Mouse (Mus musculus) forebrain, embryonic 12.5 days (tissue): Measurements from ENCODE around the gene Bmp15. TPM values are rescaled to one million over a fixed set of nuclear protein-coding genes. Genes with fewer than 3 reads are reported as not detected.

Experiments
- ATAC-seq: fragments of 200-750 bp; cut with Nextera tagmentation; 2 replicates; pipeline ENCODE4 v1.8.0; 2017; ENCODE audit warnings: moderate TSS enrichment; ENCODE audit not compliant: low FRiP score
- H3K27ac ChIP-seq: fragments of 300-500 bp; sonication (generic); 2 replicates; pipeline ENCODE4 v1.5.1; 2016; ENCODE audit warnings: mild to moderate bottlenecking
- H3K27me3 ChIP-seq: fragments of 300-500 bp; sonication (generic); 2 replicates; pipeline ENCODE4 v1.6.1; 2016; ENCODE audit warnings: mild to moderate bottlenecking
- H3K36me3 ChIP-seq: fragments of 300-500 bp; sonication (generic); replicated peaks from 2 replicates; pipeline ENCODE4 v1.6.1; 2016; ENCODE audit warnings: mild to moderate bottlenecking
- H3K4me1 ChIP-seq: fragments of 300-500 bp; sonication (generic); 2 replicates; pipeline ENCODE4 v1.6.1; 2016
- H3K4me2 ChIP-seq: fragments of 300-500 bp; sonication (generic); 2 replicates; pipeline ENCODE4 v1.6.1; 2016; ENCODE audit warnings: mild to moderate bottlenecking, moderate library complexity
- H3K4me3 ChIP-seq: fragments of 300-500 bp; sonication (generic); replicated peaks from 2 replicates; pipeline ENCODE4 v1.5.1; 2016; ENCODE audit warnings: mild to moderate bottlenecking
- H3K9ac ChIP-seq: fragments of 300-500 bp; sonication (generic); 2 replicates; pipeline ENCODE4 v1.6.1; 2016; ENCODE audit warnings: mild to moderate bottlenecking
- H3K9me3 ChIP-seq: fragments of 300-500 bp; sonication (generic); 2 replicates; pipeline ENCODE4 v1.6.1; 2016
- WGBS: fragments of 180-500 bp; shearing (Covaris S2); methylation state at CpG from one replicate; pipeline ENCODE4 v1.1.7; 2016; 5-methylcytosine and 5-hydroxymethylcytosine counted together
- polyA plus RNA-seq: library from polyadenylated mRNA; unstranded; fragments of >200 nt; fragmentation: Nextera tagmentation; extraction: Ambion mirVana; gene quantifications from 2 replicates; pipeline ENCODE4 v1.2.1, GENCODE M21; 2016

Bmp15 gene
- polyA plus RNA-seq = 0.10 TPM in 1 of 2 replicates, not detected in the other

DNA sequence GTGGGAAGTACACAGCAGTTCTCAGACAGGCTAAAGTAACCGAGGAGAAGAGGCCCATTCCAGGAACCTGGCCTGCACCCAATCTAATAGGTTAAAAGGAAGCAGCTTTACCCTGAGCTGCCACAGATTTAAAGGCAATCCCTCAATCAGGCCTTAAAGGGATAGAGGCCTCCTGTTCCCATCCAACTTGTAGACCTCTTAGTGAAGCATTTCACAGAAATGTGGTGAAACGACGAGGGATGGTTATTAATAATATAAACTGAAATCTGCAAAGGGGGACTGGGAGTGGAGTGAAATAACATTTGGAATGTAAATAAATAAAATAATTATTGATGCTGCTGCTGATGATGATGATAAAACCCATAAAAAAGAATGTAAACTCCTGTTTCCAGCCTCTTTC is at the start of gene Bmp15:
Gene Bmp15 (minus strand): TSS at position 101 of the 400 bp plus-strand sequence.
- Histone ChIP-seq H3K9me3 (no peaks in the 10 kb centered on the region), H3K36me3 (no peaks in the 10 kb centered on the region), H3K4me3 (no peak within 1 kb of the TSS), H3K4me2 (no peak within 1 kb of the TSS), H3K4me1 (no peaks in the 10 kb centered on the region), H3K9ac (no peak within 1 kb of the TSS), H3K27me3 (no peaks in the 10 kb centered on the region), H3K27ac (no peak within 1 kb of the TSS)
- no peak for ATAC-seq
- WGBS = 85% methylated on average over 3 of the region's 3 CpGs

DNA sequence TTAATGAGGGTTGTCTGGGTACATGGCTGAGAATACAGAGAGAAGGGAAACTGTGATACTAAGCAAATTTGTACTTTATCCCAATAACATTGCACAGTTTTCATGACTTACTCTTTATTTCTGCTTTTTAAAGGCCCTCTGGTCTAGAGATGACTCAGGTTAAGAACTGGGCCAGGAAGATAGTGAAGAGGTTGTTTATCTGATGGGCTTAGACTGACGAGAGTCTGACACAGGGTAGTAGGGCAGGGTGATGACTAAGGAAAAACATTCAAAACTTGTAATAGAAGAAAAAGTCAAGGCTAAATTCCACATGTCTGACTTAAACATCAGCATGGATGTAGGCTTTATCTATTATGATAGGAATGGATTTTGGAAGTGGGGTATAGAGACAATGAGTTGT is 48.3 kb upstream of the Bmp15 start:
- WGBS = 85% methylated on average over 1 of the region's 1 CpGs
- H3K27me3 ChIP-seq = no peaks in the 10 kb centered on the region
- H3K4me3 ChIP-seq = no peak overlapping the region
- H3K4me2 ChIP-seq = no peak overlapping the region
- no peak overlapping the region for H3K27ac ChIP-seq
- no peak overlapping the region for H3K9ac ChIP-seq
- H3K9me3 ChIP-seq = no peaks in the 10 kb centered on the region
- H3K36me3 ChIP-seq = no peaks in the 10 kb centered on the region
- H3K4me1 ChIP-seq = no peaks in the 10 kb centered on the region
- ATAC-seq = no peak

DNA sequence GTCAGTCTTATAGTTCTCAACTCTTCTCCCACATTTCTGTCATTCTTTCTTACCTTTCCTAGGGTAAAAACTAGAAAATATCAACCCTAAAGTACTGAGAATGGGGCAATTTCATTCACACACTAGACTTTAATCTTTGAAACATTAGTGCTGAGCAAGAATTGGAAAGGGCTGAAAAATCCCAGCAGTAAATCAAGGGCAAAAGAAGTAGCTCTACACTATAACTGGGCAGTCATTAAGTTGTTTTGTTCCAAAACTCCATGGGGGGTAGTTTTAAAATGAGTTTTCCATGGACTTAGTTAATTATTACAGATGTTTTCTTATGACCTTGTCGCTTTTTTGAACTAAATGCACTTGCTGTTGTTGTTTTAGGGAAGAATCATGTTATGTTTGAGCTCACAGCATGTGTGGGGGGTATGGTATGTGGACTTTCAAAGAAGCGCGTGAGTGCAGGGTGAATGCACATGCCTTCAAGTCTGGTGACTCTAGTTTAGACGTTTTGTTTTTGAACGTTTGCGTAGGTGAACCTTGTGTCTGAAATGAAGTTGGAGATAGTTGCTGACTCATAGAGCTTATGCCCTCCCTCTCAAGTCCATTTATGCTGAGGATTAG is 37.1 kb upstream of the Bmp15 start:
- Histone ChIP-seq H3K4me3 (no peak overlapping the region), H3K4me2 (no peak overlapping the region), H3K27ac (no peak overlapping the region), H3K27me3 (no peaks in the 10 kb centered on the region), H3K9ac (no peak overlapping the region), H3K4me1 (no peaks in the 10 kb centered on the region), H3K36me3 (no peaks in the 10 kb centered on the region), H3K9me3 (no peaks in the 10 kb centered on the region)
- WGBS = 66% methylated on average over 6 of the region's 6 CpGs
- no peak for ATAC-seq

DNA sequence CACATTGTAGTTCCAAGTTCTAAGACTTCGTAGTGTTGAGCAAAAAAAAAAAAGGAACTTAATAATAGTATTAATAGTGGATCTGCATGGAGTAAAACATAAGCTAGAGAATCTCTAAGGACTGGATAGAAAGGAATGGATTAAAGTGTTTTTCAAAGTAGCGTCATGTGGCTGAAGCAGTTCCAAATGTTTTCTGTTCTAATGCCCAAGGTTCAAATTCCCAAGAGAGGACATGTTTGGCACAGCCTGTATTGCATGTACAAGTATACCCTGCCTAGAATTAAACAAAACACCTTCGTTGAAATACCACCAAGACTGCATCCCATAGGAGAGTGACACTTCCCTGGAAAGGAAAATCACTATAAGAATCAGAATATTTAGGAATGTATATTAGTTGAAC is 36.4 kb upstream of the Bmp15 start:
- no peaks in the 10 kb centered on the region for H3K36me3 ChIP-seq
- no peak overlapping the region for H3K27ac ChIP-seq
- no peaks in the 10 kb centered on the region for H3K4me1 ChIP-seq
- H3K4me2 ChIP-seq = no peak overlapping the region
- ATAC-seq = no peak
- H3K9ac ChIP-seq = no peak overlapping the region
- 84% methylated on average over 3 of the region's 3 CpGs for WGBS
- H3K4me3 ChIP-seq = no peak overlapping the region
- H3K27me3 ChIP-seq = no peaks in the 10 kb centered on the region
- H3K9me3 ChIP-seq = no peaks in the 10 kb centered on the region

DNA sequence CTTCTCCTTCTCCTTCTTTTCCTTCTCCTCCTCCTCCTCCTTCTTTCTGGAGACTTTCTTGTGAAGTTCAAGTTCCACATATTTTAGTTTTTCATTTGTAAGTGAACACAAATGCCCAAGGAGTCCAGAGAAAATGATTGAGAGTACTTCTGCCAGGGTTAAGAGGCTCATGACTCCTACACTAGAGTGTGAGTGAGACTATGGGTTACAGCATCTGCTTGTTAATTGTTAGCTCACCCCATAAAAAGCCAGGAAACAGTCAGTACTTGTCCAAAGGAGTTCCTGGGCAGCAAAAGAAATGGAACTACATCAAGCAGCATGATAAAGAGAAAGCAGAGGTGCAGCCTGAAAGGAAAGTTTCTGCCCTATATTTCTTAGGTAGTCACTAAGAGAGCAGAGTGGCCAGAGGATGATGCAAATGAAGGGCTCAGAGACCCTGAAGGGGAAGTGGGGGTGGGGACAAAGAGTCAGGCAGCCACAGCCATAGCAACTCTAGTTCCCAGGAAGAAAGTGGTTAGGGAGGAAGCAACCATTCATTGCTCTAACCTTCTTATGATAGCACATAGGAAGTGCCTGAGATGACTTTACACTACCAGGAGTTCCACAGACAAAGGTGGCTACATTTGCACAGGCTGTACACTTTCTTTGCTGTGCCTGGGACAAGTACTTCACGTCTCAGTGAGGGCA is 24.9 kb upstream of the Bmp15 start:
- no peaks in the 10 kb centered on the region for H3K4me1 ChIP-seq
- H3K4me3 ChIP-seq = no peak overlapping the region
- WGBS = 90% methylated on average over 1 of the region's 1 CpGs
- no peak overlapping the region for H3K9ac ChIP-seq
- H3K27me3 ChIP-seq = no peaks in the 10 kb centered on the region
- no peak overlapping the region for H3K4me2 ChIP-seq
- no peak for ATAC-seq
- H3K36me3 ChIP-seq = no peaks in the 10 kb centered on the region
- no peaks in the 10 kb centered on the region for H3K9me3 ChIP-seq
- H3K27ac ChIP-seq = no peak overlapping the region

DNA sequence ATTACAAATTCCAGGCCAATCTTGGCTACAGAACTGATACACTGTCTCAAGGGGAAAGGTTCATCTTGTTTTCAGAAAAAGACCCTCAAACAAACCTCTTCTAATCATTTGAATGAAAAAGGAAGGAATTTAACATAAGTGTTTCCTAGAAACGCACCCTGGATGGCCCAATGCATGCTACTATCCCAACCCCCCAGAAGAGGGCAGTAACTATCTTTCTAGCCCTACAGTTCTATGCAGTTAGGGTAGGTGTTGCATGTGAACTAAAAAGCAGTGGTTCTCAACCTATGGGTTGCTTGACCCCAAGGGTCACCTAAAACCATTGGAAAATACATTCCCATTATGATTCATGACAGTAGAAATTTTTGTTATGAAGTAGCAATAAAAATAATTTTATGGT is 3.5 kb upstream of the Bmp15 start:
- H3K36me3 ChIP-seq = no peaks in the 10 kb centered on the region
- no peak overlapping the region for H3K9ac ChIP-seq
- H3K4me2 ChIP-seq = no peak overlapping the region
- H3K27ac ChIP-seq = no peak overlapping the region
- no peaks in the 10 kb centered on the region for H3K9me3 ChIP-seq
- no peak for ATAC-seq
- no peaks in the 10 kb centered on the region for H3K27me3 ChIP-seq
- 17% methylated on average over 1 of the region's 1 CpGs for WGBS
- no peaks in the 10 kb centered on the region for H3K4me1 ChIP-seq
- H3K4me3 ChIP-seq = no peak overlapping the region

DNA sequence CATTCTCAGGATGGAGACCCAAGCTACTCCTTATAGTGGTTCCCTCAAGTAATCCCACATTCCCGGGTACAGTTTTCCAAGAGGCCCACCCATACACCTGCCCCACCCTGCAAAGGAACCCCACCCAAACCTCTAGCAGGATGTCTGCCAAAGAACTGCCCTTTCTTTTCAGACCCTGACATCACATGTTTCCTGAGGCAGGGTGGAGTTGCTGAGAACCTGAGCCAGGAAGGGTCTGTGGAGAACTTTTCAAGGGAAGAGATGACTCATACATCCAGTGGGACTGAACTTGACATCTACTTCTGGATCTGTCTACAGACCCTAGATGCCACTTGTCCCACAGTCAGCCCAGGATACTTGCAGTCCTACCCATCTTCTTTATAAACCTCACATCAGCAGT is 2.8 kb downstream of the Bmp15 start:
- H3K36me3 ChIP-seq = no peaks in the 10 kb centered on the region

More for the DNA sequence above, 2.8 kb downstream of the Bmp15 start:
- Histone ChIP-seq H3K27ac (no peak overlapping the region), H3K9ac (no peak overlapping the region), H3K4me2 (no peak overlapping the region), H3K4me1 (no peaks in the 10 kb centered on the region), H3K4me3 (no peak overlapping the region), H3K27me3 (no peaks in the 10 kb centered on the region), H3K9me3 (no peaks in the 10 kb centered on the region)
- WGBS = 77% methylated on average over 1 of the region's 1 CpGs
- no peak for ATAC-seq

Other genes with a start within 250 kb of the Bmp15 start
- not detected in 2 replicates for gene AU022751, start 237.3 kb downstream of the Bmp15 start, polyA plus RNA-seq
- gene Nudt10, start 147.7 kb downstream of the Bmp15 start, polyA plus RNA-seq = 34.8 TPM in 2 replicates
- 3.6 and 4.2 TPM in 2 replicates for gene Shroom4, start 79.1 kb upstream of the Bmp15 start, polyA plus RNA-seq